Mouse (Mus musculus) spleen, adult 18-20 months (tissue): ENCODE measurements around the gene Gmeb1.
"Not testable (repeated sequence)": the region's sequence is repeated elsewhere in the genome, so short reads cannot be mapped to it uniquely, and the experiment has no call there.

Experiments
- DNase-seq, 2 experiments: peaks; one replicate each; pipeline ENCODE4 v3.0.0; 2022; ENCODE audit warnings: mixed read lengths in 2 of 2

Gmeb1 gene

DNA sequence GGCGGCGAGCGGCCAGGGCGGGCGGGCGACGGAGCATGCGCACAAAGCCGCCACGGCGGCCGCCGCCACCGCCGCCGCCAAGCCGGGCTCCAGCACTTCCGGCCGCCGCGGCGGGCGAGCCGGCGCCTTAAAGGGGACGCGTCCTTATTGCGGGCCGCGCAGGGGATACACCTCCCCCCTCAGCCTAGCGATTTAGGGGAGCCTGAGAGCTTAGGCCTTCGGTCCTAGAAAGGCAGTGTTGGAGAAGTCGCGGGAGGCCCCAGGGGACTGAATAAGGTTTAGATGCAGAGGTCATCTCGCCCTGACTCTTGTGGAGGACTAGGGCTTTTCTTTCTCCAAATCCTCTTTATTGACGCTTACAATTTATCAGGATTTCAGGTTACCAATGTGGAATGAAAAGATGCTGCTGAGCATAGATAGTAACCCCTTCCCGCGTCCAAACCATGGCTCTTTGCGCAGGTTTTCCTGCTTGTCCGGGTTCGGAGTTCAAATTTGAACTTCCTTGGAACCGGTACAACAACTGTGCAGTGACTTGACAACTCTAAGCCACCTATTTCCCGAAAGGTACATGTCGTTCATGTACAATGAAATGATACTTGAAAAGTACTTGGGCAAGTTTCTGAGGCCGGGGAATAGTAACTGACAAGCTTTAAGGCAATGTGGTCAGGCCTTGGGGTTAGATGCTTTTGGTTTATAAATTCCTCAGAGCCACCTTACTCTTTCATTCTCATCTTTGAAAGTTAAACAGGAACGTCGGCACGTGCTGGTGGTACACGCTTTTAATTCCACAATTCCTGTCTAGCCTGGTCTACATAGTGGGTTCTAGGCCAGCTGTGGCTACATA lies at the start of gene Gmeb1:
TSS of gene Gmeb1 (minus strand) at position 89 of the 844 bp plus-strand sequence.
- peak; percentile 68 to 75 for DNase-seq

DNA sequence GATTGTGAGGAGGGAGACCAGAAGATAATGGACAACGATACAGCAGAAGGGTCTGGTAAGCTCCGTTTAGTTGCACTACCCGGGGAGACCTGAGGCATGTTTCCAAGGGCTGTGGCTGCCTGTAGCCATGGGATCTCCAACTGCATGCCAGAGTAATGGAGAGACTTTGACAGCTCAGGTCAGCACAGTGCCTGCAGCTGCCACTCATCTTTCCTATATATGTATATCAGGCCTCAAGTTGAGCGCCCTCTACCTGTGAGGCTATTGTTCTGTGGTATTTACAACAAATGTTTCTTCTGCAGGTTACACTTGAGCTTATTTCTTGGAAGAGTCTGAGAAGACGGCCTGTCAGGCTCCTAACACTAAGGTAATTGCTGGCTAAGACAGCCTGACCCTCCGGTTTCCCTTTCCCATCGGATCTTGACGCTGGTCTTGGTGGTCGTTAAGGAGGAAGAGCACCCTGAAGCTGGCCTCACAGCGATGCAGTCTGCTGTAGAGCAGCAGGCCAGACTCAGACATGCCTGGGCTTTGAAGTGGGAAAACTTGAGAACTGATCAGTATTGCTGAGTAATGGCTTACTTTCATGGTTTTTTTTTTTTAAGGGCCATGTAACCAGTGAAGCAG lies 48.6 kb upstream of the Gmeb1 start:
- peak; percentile 16 to 55 for DNase-seq

DNA sequence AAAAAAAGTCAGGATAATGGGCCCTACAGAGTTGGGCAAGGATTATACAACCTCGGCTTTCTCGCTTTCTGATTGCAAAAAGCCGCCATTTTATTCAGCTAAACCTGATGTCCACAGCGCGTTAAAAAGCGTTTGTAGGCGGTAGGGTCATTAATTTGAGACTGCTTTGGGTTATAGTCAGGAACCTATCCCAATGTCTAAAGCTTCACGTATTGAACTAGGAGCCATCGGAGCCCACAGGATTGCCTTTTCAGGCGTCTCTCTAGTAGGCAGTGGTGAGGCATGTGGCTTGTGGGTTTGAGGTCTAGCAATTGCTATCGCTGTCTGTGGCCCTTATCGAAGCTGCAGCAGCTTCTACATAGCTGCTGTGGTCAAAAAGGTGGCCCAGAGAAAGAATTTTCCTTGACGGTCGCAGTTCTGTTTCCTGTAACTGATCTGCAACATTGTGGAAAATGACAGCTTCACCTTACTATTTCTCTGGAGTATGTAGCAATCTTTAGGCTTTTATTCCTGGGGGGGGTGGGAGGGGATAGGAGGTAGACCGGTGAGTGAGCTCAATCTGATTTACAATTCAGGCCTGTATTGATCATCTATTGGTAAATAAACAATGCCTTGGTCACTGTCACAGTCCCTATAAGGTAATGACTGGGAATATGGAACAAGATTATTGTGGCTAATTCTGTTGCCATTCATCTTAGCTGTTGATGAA lies 47.9 kb upstream of the Gmeb1 start:
- peak in 1 of 2 experiments; percentile 22 for DNase-seq

DNA sequence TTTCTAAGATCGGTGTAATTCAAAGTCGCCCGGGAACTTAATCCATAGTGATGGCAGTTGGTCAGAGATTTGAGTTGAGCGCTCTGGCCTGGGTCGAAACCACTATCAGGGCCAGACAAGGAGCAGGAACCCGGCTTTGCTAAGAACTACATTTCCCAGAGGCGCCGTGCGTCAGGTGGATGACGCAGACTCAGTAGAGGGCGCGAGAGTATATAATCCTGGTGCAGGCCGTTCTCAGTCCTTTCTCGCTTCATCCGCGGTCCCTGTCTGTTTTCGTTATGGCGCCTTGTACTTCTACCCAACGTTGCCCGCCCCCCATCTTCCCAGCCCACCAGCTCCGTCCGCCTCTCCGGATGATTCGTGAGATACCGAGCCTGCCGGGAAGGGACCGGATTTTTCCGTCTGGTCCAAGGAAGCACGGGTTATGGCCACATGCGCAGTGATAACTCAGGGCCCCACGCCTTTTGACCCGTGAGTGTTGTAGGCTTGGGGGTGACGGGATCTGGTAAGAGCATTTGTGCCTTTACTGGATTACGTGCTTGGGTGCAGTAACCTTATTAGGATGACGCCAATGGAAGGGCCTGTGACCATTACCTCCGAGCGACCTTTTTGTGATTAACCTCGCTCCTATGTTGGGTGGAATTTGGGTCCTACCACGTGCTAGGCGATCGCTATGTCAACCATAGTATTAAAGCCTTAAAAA lies 47.2 kb upstream of the Gmeb1 start:
- peak; percentile 80 for DNase-seq

- DNase-seq, result no peak
These were observed 44.6 kb upstream of the Gmeb1 start for GRCm38 (mm10) chr4:132306004-132306403.

DNA sequence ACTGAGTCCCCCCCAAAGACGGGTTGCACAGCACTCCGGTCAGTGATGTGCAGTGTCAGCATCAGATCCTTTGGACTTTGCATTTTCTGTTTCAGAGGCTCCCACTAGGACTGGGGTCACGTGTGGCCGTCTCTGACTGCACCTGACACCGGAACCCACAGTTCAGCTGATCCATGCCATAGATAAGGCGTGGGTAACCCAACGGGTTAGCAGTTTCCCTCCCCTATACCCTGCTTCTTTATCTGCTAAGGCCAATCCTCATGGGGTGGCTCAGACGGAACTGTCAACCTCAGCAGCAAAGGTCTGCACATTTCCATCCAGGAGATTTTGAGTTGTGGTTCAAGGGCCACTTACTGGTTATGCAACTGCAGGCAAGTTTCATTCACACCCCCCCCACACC lies 43.9 kb upstream of the Gmeb1 start:
- no peak for DNase-seq

DNA sequence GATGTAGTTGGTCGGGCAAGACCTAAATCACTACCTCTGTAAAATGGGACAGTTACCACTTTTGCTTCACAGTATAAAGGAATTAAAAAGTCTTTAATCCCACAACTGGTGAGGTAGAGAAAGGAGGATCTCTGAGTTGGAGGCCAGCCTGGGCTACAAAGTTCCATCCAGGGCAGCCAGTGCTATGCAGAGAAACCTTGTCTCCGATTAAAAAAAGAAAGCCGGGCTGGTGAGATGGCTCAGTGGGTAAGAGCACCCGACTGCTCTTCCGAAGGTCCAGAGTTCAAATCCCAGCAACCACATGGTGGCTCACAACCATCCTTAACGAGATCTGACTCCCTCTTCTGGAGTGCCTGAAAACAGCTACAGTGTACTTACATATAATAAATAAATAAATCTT lies 42.1 kb upstream of the Gmeb1 start:
- not testable (repeated sequence) for DNase-seq

DNA sequence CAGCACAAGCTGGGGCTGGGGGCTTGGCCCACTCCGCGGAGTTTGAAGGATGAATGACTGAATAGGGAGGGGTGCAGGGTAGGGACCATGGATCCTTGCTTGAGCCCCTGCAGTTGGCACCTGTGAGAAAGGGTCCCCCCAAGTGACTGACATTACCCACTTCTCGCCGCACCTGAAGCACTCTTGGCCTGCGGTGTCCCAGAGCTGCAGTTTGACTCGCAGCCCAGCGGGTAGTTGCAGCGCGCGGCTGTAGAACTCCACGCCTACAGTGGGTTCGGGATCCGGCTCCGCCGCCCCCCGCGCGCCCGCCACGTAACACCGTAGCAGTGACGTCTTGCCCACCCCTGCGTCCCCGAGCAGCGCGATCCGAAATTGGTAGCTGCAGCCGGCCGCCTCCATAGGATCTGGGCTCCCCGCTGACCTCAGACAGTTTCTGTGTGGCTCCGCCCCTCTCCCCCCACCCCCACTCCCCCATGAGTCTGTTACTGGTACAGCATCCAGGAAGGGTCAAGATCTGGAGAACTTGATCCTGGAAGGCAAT lies 41.6 kb upstream of the Gmeb1 start, which contains the start of gene Rab42:
TSS of gene Rab42 (minus strand) at position 447 of the 541 bp plus-strand sequence.
- peak; percentile 12 to 28 for DNase-seq

DNA sequence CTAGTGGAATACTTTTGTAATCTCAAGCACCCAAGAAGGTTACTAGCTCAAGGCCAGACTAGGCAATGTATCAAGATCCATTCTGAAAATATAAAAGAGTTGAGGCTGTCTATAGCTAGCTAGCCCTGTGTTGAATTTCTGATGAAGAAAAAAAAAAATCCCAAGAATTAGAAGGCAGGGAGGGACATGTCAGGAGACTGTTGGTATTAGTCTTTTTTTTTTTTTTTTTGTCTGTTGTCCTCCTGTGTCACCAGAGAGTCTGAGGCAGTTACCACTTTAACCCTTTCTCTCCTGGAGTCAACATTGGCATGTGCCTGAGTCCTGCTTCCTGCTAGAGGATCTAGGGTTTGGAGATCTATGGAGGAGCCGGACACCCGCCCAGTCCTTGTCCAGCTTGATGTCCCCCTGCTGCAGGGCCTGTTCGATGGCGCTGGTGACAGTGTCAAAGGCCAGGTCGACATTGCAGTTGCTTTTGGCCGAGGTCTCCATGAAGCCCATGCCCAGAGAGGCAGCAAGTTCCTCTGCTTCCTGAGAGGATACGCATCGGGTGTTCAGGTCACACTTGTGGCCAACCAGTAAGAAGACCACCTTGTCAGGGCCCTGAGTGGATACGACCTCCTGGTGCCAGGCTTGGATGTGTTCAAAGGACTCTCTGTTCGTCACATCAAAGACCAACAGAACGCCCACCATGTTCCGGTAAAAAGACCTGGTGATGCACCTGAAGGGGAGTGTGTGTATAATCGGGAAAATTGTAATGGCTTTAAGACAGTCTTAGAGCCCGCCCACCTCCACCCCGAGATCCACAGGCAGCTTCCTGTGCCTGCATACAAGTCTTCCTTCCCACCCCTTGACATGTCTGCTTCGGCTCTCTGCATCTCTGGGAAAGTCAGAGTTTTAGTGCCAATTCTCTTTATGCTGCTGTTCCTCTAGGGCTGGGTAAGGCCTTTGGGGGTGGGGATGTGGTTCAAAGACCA lies 40.9 kb upstream of the Gmeb1 start:
- DNase-seq, result no peak

GRCm38 (mm10) chr4:132301486-132301885 lies 40.1 kb upstream of the Gmeb1 start:
- no peak for DNase-seq

DNA sequence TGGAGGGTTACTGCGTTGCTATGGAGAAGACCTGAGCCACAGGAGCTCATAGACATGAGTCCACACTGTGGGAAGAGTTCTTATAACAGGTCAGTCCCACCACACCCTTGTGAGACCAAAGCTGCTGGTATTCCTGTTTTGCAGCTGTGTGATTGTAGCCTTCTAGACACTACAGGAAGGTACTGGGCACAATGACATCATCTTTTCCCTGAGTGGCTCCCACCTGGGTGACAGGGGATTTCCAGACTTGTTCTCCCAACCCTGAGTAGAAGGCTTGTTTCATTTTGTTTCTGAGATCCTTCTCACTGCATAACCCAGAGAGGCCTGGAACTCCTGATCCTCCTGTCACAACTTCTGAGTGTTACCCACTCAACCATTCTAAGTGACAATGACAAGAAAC lies 38.4 kb upstream of the Gmeb1 start:
- DNase-seq, result no peak

GRCm38 (mm10) chr4:132295696-132296390 lies 34.4 kb upstream of the Gmeb1 start:
- DNase-seq, result no peak

GRCm38 (mm10) chr4:132293682-132294240 lies 32.4 kb upstream of the Gmeb1 start:
- DNase-seq, result no peak

GRCm38 (mm10) chr4:132292988-132293387 lies 31.6 kb upstream of the Gmeb1 start:
- no peak for DNase-seq

- DNase-seq, result no peak
These were observed 30.4 kb upstream of the Gmeb1 start for GRCm38 (mm10) chr4:132291624-132292335.

- DNase-seq, result no peak
These were observed 29.7 kb upstream of the Gmeb1 start for GRCm38 (mm10) chr4:132291056-132291455.

GRCm38 (mm10) chr4:132288840-132289239 lies 27.4 kb upstream of the Gmeb1 start:
- DNase-seq, result not testable (repeated sequence)

DNA sequence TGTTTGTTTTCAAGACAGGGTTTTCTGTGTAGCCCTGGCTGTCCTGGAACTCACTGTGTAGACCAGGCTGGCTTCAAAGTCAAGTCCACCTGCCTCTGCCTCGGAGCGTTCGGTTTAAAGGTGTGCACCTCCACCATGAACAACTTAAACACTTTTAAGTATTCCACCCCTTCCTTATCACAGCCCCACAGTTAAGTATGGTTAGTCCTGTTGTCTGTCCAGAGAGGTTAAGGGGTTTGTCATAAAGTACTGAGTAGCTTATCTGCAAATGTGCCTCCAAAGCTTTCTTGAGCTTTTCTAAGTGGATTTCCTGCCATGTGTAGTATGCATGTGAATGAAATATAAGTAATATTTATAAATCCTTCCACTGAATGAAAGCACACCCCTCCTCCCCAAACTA lies 14.5 kb upstream of the Gmeb1 start:
- DNase-seq, result no peak

- DNase-seq, result peak; percentile 88 to 89
These were observed 12.9 kb upstream of the Gmeb1 start, which contains the start of gene Taf12 for GRCm38 (mm10) chr4:132274156-132274862. Gene Taf12 (plus strand): TSS chr4:132274375.
